Mouse (Mus musculus) small intestine, adult 2 months (tissue): ENCODE measurements at regions not wholly inside any gene's neighbourhood (a gene's known extent, or its start where the extent isn't known, plus 50 kb on each side); places are given as distances from the start of the nearest gene placed in this dataset.
A peak's percentile ranks its signal among the peaks of the same experiment; 100 is the strongest.

Experiments used
- H3K27ac ChIP-seq: fragments of 200-500 bp; 2 replicates; pipeline ENCODE4 v1.5.1; 2012; ENCODE audit warnings: low read depth, low read length, control low read depth, inconsistent platforms; ENCODE audit not compliant: insufficient read depth
- H3K27me3 ChIP-seq: fragments of 200-500 bp; 2 replicates; pipeline ENCODE4 v1.6.1; 2012; ENCODE audit warnings: mild to moderate bottlenecking, moderate library complexity, low read length, inconsistent platforms; ENCODE audit not compliant: control insufficient read depth, insufficient read depth
- H3K36me3 ChIP-seq: fragments of 200-500 bp; 2 replicates; pipeline ENCODE4 v1.6.1; 2012; ENCODE audit warnings: mild to moderate bottlenecking, low read length, control low read depth, inconsistent platforms; ENCODE audit not compliant: control insufficient read depth, insufficient read depth
- H3K4me1 ChIP-seq: fragments of 200-500 bp; 2 replicates; pipeline ENCODE4 v1.6.1; 2012; ENCODE audit warnings: low read length, inconsistent platforms, mixed read lengths; ENCODE audit not compliant: control insufficient read depth, insufficient read depth, insufficient read length
- H3K4me3 ChIP-seq: fragments of 200-500 bp; 2 replicates; pipeline ENCODE4 v1.5.1; 2012; ENCODE audit warnings: low read depth, mild to moderate bottlenecking, control low read depth, inconsistent platforms, low read length, moderate library complexity
- CTCF ChIP-seq: fragments of 200-500 bp; IDR thresholded peaks from 2 replicates; pipeline ENCODE4 v1.5.1; 2012; ENCODE audit warnings: low read depth, mild to moderate bottlenecking, control low read depth, inconsistent platforms, low read length, moderate library complexity, mixed read lengths; ENCODE audit not compliant: insufficient replicate concordance, insufficient read length; ENCODE audit errors: extremely low read depth
- POLR2A ChIP-seq: fragments of 200-500 bp; IDR thresholded peaks from 2 replicates; pipeline ENCODE4 v1.6.1; 2012; ENCODE audit warnings: low read depth, mild to moderate bottlenecking, control low read depth, inconsistent platforms, low read length, moderate library complexity
- WGBS: fragments of 180-500 bp; shearing (Covaris S2); methylation state at CpG from one replicate; pipeline ENCODE4 v1.1.7; 2018; 5-methylcytosine and 5-hydroxymethylcytosine counted together

- no peak overlapping the region for H3K4me3 ChIP-seq
- no peak for TF ChIP-seq CTCF
- no peak for TF ChIP-seq POLR2A
- WGBS = 38% methylated on average over 6 of the region's 6 CpGs
- H3K36me3 ChIP-seq = no peaks in the 10 kb centered on the region
- H3K27ac ChIP-seq = no peak overlapping the region
- H3K4me1 ChIP-seq = no peaks in the 10 kb centered on the region
- H3K27me3 ChIP-seq = no peaks in the 10 kb centered on the region
Observed at GRCm38 (mm10) chr2:115399107-115399740, 182.3 kb upstream of the BC052040 start.

- H3K27me3 ChIP-seq = no peaks in the 10 kb centered on the region
- no peak overlapping the region for H3K27ac ChIP-seq
- H3K4me3 ChIP-seq = no peak overlapping the region
- no peaks in the 10 kb centered on the region for H3K36me3 ChIP-seq
- 87% methylated on average over 10 of the region's 10 CpGs for WGBS
- H3K4me1 ChIP-seq = no peaks in the 10 kb centered on the region
- TF ChIP-seq CTCF (no peak), POLR2A (no peak)
Observed at GRCm38 (mm10) chr2:115399987-115400550, 181.4 kb upstream of the BC052040 start.

- H3K4me3 ChIP-seq = no peak overlapping the region
- H3K27me3 ChIP-seq = no peaks in the 10 kb centered on the region
- WGBS = 70% methylated on average over 2 of the region's 2 CpGs
- no peaks in the 10 kb centered on the region for H3K36me3 ChIP-seq
- H3K4me1 ChIP-seq = no peaks in the 10 kb centered on the region
- no peak for TF ChIP-seq POLR2A
- TF ChIP-seq CTCF = no peak
- H3K27ac ChIP-seq = no peak overlapping the region
Observed at GRCm38 (mm10) chr2:115402246-115402645, 179.3 kb upstream of the BC052040 start.

DNA sequence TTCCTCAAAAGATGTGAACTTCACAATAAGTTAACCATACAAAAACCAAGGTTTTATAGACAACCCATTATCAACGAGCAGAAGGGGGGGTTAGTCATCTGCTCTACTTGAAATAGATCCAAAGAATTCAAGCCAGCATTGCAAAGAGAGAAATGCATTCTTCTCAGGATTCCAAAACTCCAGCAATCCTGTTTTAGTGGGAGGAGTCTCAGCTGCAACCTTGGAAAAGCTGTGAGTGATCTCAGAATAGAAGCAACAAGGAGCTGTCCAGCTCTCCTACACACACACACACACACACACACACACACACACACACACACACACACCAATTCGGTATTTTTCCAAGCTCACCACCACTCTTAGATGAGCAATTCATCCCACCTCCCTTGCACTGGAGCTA is 149.0 kb upstream of the BC052040 start:
- Histone ChIP-seq H3K36me3 (no peaks in the 10 kb centered on the region), H3K27me3 (no peaks in the 10 kb centered on the region), H3K4me3 (no peak overlapping the region), H3K4me1 (no peaks in the 10 kb centered on the region), H3K27ac (no peak overlapping the region)
- 25% methylated on average over 2 of the region's 2 CpGs for WGBS
- no peak for TF ChIP-seq POLR2A
- TF ChIP-seq CTCF = no peak

- H3K4me3 ChIP-seq = no peak overlapping the region
- TF ChIP-seq CTCF (no peak), POLR2A (no peak)
- H3K27ac ChIP-seq = no peak overlapping the region
- no peaks in the 10 kb centered on the region for H3K4me1 ChIP-seq
- H3K36me3 ChIP-seq = no peaks in the 10 kb centered on the region
- WGBS = 15% methylated on average over 1 of the region's 1 CpGs
- no peaks in the 10 kb centered on the region for H3K27me3 ChIP-seq
Observed at GRCm38 (mm10) chr2:115441100-115441499, 140.4 kb upstream of the BC052040 start.

- Histone ChIP-seq H3K4me3 (no peak overlapping the region), H3K36me3 (no peaks in the 10 kb centered on the region), H3K27me3 (no peaks in the 10 kb centered on the region), H3K4me1 (0 out of 2 replicates have a peak, but pooled peaks cover 2% of the 10 kb centered on the region), H3K27ac (peak overlapping the region; percentile 100)
- 30% methylated on average over 6 of the region's 6 CpGs for WGBS
- TF ChIP-seq POLR2A = no peak
- TF ChIP-seq CTCF = no peak
Observed at GRCm38 (mm10) chr2:115449783-115450483, 131.6 kb upstream of the BC052040 start.

DNA sequence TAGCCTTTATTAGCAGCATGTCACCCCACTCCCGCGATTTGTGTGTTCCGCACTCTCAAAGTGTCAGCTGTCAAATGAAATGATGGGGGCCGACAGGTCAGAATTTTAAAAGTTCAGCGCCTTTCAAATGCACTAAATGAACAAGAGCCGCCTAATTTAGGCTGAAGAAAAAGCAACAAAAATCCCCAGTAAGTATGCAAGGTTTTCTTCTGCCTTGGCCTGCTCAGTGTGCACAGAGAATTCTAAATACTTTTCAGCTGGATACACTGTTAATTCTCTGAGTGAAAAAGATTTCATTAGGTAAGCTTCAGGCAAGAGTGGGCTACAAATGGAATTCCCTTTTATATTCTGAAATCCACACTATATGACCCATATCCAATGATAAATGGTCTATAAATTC is 125.9 kb upstream of the BC052040 start:
- Histone ChIP-seq H3K36me3 (no peaks in the 10 kb centered on the region), H3K4me1 (no peaks in the 10 kb centered on the region), H3K27me3 (no peaks in the 10 kb centered on the region), H3K4me3 (no peak overlapping the region), H3K27ac (no peak overlapping the region)
- 92% methylated on average over 6 of the region's 6 CpGs for WGBS
- TF ChIP-seq CTCF (no peak), POLR2A (no peak)
